Mouse (Mus musculus) G1E (cell line): ENCODE results near the gene Gpr108.

Experiments
- CTCF ChIP-seq: IDR thresholded peaks from 2 replicates; pipeline ENCODE4 v1.5.1; 2012; ENCODE audit warnings: low read depth, low read length, inconsistent platforms, mixed read lengths
- GATA1 ChIP-seq: IDR thresholded peaks from 2 replicates; pipeline ENCODE4 v1.6.1; 2012; ENCODE audit warnings: borderline replicate concordance, low read length, inconsistent platforms, mixed read lengths
- POLR2AphosphoS5 ChIP-seq: IDR thresholded peaks from 2 replicates; pipeline ENCODE4 v1.6.1; 2012; ENCODE audit warnings: low read depth, low read length, inconsistent platforms; ENCODE audit not compliant: insufficient replicate concordance
- TAL1 ChIP-seq: conservative IDR thresholded peaks from 2 replicates; pipeline ENCODE4 v1.6.1; 2012; ENCODE audit warnings: low read depth, low read length, inconsistent platforms, mixed read lengths

DNA sequence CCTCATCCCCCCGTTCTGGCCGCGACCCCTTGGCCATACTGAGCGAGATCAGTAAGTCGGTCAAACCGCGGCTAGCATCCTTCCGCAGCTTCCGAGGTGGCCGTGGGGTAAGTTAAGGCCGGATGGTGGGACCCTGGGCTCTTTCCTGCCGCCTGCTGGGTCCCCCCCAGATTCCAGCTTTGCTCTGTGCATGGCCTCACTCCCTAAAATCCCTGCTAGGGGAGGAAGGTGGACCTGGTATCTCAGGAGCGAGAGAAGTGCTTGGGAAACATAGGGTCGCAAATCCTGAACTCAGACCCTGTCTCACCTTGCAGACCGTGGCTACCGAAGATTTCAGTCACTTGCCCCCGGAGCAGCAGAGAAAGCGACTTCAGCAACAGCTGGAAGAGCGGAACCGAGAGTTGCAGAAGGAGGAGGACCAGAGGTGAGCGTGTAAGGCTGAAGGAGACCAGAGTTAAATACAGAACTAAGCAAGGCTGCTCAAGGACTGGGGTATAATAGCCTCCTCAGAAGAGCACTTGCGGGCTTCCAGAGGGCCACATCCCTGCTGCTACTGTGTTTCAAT is 8.8 kb upstream of the Gpr108 start:
- no peak for TF ChIP-seq CTCF
- TF ChIP-seq POLR2AphosphoS5, result no peak
- TF ChIP-seq TAL1, result no peak
- TF ChIP-seq GATA1, result no peak
